Mouse (Mus musculus): Measurements from ENCODE around the gene H2afy2. TPM values are rescaled to one million over a fixed set of nuclear protein-coding genes. Genes with fewer than 3 reads are reported as not detected.
A peak's percentile ranks its signal among the peaks of the same experiment; 100 is the strongest.

H2afy2 gene
- polyA plus RNA-seq, 1 experiment from 2014 or later, result 108 TPM

DNA sequence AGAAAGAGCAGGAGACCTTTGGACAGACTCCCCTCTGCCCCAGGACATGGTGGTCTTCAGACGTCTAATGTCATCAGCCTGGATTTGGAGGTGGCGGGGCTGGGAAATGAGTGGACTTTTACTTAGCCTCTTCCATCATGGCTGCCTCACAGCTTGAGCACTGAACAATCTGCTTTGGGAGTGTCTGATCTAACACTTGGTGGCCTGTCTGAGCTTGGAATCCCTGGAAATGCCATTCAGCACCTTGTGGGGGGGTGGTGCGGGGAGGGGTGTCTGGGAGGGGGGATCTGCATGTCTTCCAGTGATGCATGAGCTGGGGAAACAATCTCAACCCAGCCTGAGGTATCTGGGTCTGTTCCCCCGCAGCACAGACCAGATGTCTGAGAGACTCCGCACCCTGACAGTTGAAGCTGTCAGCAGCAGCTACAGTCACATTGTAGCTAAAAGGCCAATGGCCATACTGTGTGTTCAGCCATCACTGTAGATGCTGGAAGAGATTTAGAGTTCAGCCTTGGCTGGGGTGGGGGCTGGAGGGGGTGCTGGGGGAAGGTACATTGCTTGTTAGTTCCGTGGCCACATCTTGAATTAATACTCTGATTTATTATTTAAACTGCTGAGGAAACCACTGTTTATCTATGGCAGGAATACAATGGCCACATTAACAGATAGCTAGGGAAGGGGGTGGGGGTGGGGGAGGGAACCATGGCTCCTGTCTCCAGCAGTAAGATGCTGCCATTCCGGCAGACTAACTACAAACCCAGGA is 39.2 kb upstream of the H2afy2 start:
- no peaks in the 10 kb centered on the region for H3K27me3 ChIP-seq (replicated peaks)
- H3K4me1 ChIP-seq (replicated peaks), result peaks cover 7% of the 10 kb centered on the region; the same call in 1 of the 2 replicates
- H3K4me3 ChIP-seq (replicated peaks), result no peak overlapping the region
- no peak overlapping the region for H3K27ac ChIP-seq
- 47% methylated on average over 7 of the region's 7 CpGs for WGBS
- no peak overlapping the region for H3K9ac ChIP-seq
- ATAC-seq, result no peak
- H3K9me3 ChIP-seq, result no peaks in the 10 kb centered on the region
- H3K36me3 ChIP-seq, result no peaks in the 10 kb centered on the region
- no peak overlapping the region for H3K4me2 ChIP-seq (replicated peaks)

DNA sequence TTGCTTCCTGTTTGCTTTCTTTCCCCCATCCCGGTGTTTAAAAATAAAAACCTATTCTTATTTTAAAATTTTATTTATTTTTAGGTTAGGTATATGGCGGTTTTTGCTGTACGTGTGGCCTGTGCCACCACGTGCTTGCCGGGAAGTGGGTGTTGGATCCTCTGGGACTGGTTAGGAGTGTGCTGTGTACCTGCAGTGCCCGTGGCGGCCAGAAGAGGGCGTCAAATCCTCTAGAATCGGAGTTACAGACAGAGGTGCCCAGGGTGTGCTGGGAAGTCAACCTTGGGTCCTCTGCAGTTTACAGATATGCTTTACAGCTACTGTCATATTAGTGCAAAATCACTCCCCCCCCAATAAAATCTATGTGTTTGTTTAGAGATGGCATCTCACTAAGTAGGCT is 36.1 kb upstream of the H2afy2 start:
- Histone ChIP-seq H3K36me3 (no peaks in the 10 kb centered on the region), H3K9ac (no peak overlapping the region), H3K4me2 (replicated peaks) (no peak overlapping the region), H3K27ac (no peak overlapping the region), H3K9me3 (no peaks in the 10 kb centered on the region), H3K4me3 (replicated peaks) (no peak overlapping the region), H3K27me3 (replicated peaks) (no peaks in the 10 kb centered on the region), H3K4me1 (replicated peaks) (no peaks in the 10 kb centered on the region)
- no peak for ATAC-seq
- 65% methylated on average over 9 of the region's 9 CpGs for WGBS

DNA sequence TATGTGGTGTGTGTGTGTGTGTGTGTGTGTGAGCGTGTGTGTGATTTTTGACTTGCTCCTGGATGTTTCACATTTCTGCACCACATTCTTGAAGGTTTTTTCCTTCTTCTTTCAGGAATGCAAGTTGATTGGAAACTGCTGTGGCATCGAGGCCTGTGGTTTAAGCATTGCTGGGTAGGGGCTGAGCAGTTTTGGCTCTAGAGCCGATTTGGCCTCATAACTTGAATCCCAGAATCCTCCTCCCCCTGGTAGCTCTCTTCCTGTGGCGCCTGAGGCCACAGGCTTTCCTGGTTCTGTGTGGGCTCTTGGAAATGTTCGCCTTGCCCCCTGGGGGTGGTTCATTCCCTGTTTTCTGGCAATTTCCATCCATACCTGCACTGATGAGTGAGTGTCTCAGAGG is 28.0 kb upstream of the H2afy2 start:
- H3K27me3 ChIP-seq (replicated peaks), result no peaks in the 10 kb centered on the region
- H3K4me2 ChIP-seq (replicated peaks), result no peak overlapping the region
- 58% methylated on average over 5 of the region's 5 CpGs for WGBS
- H3K4me1 ChIP-seq (replicated peaks), result no peaks in the 10 kb centered on the region
- no peaks in the 10 kb centered on the region for H3K36me3 ChIP-seq
- no peak for ATAC-seq
- H3K4me3 ChIP-seq (replicated peaks), result no peak overlapping the region
- H3K9me3 ChIP-seq, result no peaks in the 10 kb centered on the region
- H3K9ac ChIP-seq, result no peak overlapping the region
- no peak overlapping the region for H3K27ac ChIP-seq

DNA sequence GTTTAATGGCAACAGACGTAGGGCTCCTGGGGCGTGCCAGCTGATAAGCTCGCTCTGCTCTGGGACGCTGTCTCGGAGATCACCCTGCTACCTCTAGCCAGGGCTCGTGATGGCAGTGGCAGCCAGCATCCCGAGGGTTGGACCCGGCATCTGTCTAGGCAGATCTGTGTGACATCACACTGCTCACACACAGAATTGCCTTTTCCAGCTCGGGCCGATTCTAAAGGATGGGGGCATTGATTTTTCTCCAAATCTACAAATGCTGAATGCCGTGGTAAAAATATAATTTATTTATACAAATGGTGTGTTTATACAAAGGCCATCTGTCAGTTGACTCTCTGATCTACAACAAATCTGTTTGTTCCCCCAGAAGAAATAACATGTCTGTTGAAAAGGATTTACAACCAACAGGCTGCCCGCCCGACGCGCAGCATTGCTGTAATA is 14.2 kb upstream of the H2afy2 start:
- Histone ChIP-seq H3K27me3 (replicated peaks) (no peaks in the 10 kb centered on the region), H3K36me3 (no peaks in the 10 kb centered on the region), H3K4me2 (replicated peaks) (no peak overlapping the region), H3K27ac (no peak overlapping the region), H3K4me3 (replicated peaks) (no peak overlapping the region), H3K9me3 (no peaks in the 10 kb centered on the region), H3K4me1 (replicated peaks) (0 out of 2 replicates have a peak, but pooled peaks cover 5% of the 10 kb centered on the region), H3K9ac (no peak overlapping the region)
- WGBS, result 44% methylated on average over 15 of the region's 15 CpGs
- ATAC-seq, result no peak

DNA sequence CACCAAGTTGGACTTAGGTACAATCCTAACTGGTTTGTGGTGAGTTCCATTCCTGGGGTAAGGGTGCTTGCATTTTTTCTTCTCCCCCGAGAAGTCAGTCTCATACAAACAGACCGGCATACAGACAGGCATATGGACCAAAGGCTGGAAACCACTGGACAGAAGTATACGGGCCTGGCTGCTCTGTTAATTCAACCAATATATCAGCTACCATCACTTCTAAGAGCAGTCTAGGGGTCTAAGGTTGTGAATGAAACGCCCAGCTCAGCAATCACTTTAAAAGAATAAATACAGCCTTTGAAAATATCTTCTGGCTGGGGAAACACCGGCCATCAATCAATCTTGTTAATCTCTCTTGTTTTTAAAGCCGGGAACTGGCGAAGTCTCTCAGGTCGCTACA is 11.5 kb upstream of the H2afy2 start:
- Histone ChIP-seq H3K27me3 (replicated peaks) (no peaks in the 10 kb centered on the region), H3K9me3 (no peaks in the 10 kb centered on the region), H3K4me2 (replicated peaks) (no peak overlapping the region), H3K4me1 (replicated peaks) (0 out of 2 replicates have a peak, but pooled peaks cover 5% of the 10 kb centered on the region), H3K9ac (no peak overlapping the region), H3K27ac (no peak overlapping the region), H3K4me3 (replicated peaks) (no peak overlapping the region), H3K36me3 (no peaks in the 10 kb centered on the region)
- no peak for ATAC-seq
- 26% methylated on average over 8 of the region's 8 CpGs for WGBS

DNA sequence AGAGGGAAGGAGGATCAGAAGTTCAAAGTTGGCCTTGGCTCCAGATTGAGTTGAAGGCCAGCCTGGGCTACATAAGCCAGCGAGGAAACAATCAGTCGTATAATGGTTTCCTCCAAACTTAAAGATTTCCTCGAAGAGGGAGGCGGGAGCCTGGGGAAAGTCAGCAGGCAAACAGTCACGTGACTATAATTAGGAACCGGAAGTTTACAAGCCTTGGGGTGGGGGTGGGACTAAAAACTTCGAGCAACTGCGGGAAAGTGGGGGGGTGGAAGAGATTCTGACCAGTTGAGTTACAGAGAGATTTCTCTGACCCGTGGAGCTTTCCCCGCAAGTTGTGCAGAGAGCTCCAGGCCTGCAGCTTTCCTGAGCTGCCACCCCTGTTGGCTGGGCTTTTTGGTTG is 11.0 kb upstream of the H2afy2 start:
- Histone ChIP-seq H3K27ac (no peak overlapping the region), H3K9ac (no peak overlapping the region), H3K4me1 (replicated peaks) (0 out of 2 replicates have a peak, but pooled peaks cover 5% of the 10 kb centered on the region), H3K4me3 (replicated peaks) (no peak overlapping the region), H3K27me3 (replicated peaks) (no peaks in the 10 kb centered on the region), H3K36me3 (no peaks in the 10 kb centered on the region), H3K4me2 (replicated peaks) (no peak overlapping the region), H3K9me3 (no peaks in the 10 kb centered on the region)
- no peak for ATAC-seq
- WGBS, result 38% methylated on average over 10 of the region's 10 CpGs

DNA sequence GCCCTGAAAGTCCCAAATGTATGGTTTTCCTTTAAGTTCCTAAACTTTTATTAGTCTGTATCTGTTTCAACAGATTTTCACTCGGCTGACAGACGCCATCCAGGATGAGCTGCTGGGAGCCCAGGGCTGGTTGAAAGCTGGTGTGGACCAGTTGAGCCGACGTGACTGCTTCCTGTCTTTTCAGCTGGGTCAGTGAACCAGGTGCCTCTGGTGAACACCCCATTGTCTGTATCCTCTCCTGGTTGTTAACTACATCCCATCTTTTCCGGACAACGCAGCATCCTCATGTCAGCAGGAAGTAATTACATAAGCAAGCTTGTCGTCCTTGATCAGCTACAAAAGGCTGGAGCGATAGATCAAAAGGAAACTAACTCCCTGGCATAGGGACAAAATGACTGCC is 9.1 kb upstream of the H2afy2 start:
- no peak for ATAC-seq
- H3K27me3 ChIP-seq (replicated peaks), result no peaks in the 10 kb centered on the region
- WGBS, result 46% methylated on average over 8 of the region's 8 CpGs

DNA sequence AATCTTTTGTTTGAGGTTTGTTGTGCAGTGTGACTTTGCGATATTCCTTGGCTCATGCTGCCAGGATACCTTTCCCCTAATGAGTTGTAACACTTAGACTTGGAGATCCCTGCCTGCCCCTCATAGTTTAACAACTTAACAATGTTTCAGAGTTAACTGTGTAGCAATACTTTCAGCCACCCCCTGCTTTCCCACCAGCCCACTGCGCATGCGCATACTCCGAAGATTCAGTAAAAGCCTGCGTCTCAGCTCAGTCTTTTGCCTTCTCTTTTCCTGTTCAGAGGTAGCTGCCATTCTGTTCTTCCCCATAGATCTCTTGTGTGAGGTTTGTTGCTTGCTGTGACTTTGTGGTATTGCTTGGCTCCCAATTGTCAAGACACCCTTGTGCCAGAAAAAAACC is 4.6 kb upstream of the H2afy2 start:
- no peak overlapping the region for H3K4me2 ChIP-seq (replicated peaks)
- peaks cover 3% of the 10 kb centered on the region; the same call in 1 of the 2 replicates for H3K4me1 ChIP-seq (replicated peaks)
- no peak overlapping the region for H3K27ac ChIP-seq
- H3K27me3 ChIP-seq (replicated peaks), result no peaks in the 10 kb centered on the region
- H3K4me3 ChIP-seq (replicated peaks), result no peak overlapping the region
- no peak for ATAC-seq
- WGBS, result 97% methylated on average over 5 of the region's 5 CpGs
- no peak overlapping the region for H3K9ac ChIP-seq
- H3K36me3 ChIP-seq, result no peaks in the 10 kb centered on the region
- H3K9me3 ChIP-seq, result no peaks in the 10 kb centered on the region

More for the DNA sequence above, 9.1 kb upstream of the H2afy2 start:
- Histone ChIP-seq H3K27ac (no peak overlapping the region), H3K4me2 (replicated peaks) (no peak overlapping the region), H3K9me3 (no peaks in the 10 kb centered on the region), H3K4me1 (replicated peaks) (0 out of 2 replicates have a peak, but pooled peaks cover 5% of the 10 kb centered on the region), H3K4me3 (replicated peaks) (no peak overlapping the region), H3K9ac (no peak overlapping the region), H3K36me3 (no peaks in the 10 kb centered on the region)

DNA sequence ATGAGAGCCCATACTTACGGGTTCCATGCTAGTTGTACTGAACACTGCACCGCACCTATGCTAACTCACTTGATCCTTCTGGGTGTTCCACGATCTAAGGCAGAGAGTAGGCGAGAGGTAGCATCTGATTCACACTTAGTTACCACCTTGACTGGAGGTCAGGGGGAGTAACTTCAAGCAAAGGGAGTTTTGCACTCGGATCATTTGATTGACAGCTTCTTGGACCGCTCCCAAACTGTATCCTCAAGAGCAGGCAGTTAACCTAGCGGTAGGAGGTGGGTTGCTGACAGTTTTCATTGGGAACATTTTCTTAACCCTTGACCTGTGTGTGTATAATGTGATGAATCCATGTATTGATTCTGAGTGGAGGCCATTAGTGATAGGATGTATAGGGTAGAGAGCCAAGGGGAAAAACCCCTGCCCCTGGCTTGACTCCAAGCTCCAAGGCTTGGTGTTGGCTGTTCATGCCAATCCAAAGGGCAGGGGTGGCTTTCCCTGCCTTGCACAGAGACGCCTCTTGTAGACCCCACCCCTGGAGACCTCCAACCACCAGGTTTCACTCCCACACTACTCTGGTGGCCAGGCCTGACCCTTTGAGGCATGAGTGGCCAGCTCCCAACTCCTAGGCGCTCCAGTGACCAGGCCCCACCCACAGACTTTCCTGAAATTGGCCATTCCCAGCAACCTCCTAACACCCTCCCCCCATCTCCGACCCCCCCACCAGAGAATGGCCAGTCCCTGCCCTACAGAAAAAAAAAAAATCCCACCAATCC is 3.8 kb upstream of the H2afy2 start:
- H3K9ac ChIP-seq, result no peak overlapping the region
- peaks cover 4% of the 10 kb centered on the region; the same call in 1 of the 2 replicates for H3K4me1 ChIP-seq (replicated peaks)
- no peak overlapping the region for H3K4me3 ChIP-seq (replicated peaks)
- no peaks in the 10 kb centered on the region for H3K36me3 ChIP-seq
- 80% methylated on average over 10 of the region's 10 CpGs for WGBS
- H3K27ac ChIP-seq, result no peak overlapping the region
- no peaks in the 10 kb centered on the region for H3K27me3 ChIP-seq (replicated peaks)
- ATAC-seq, result no peak
- H3K9me3 ChIP-seq, result no peaks in the 10 kb centered on the region
- H3K4me2 ChIP-seq (replicated peaks), result no peak overlapping the region

DNA sequence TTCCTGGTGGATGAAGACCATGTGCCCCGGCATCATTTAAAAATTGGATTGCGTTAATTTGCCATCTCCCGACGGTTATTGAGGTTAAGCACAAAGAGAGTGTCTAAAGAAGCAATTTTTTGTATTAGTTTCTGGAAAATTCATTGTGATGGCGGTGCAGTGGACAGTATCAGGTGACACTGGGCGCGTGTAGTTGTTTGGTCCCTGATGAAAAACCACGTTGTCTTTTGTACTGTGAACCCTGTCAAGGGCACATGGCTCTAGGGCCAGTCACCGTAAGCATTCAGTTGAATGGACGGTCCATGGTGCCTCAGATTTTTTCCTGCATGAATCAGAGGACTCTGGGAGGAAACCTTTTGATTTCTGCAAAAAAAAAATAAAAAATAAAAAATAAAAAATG is 467 bp upstream of the H2afy2 start:
- H3K4me3 ChIP-seq (replicated peaks), result peak overlapping the region; percentile 91
- peak overlapping the region; percentile 85 for H3K4me2 ChIP-seq (replicated peaks)
- no peaks in the 10 kb centered on the region for H3K9me3 ChIP-seq
- no peaks in the 10 kb centered on the region for H3K27me3 ChIP-seq (replicated peaks)
- 28% methylated on average over 10 of the region's 10 CpGs for WGBS
- H3K4me1 ChIP-seq (replicated peaks), result peaks cover 16% of the 10 kb centered on the region
- peak overlapping the region; percentile 95 for H3K9ac ChIP-seq
- ATAC-seq, result no peak
- peak overlapping the region; percentile 93; the same call in 1 of the 2 replicates for H3K27ac ChIP-seq
- no peaks in the 10 kb centered on the region for H3K36me3 ChIP-seq

DNA sequence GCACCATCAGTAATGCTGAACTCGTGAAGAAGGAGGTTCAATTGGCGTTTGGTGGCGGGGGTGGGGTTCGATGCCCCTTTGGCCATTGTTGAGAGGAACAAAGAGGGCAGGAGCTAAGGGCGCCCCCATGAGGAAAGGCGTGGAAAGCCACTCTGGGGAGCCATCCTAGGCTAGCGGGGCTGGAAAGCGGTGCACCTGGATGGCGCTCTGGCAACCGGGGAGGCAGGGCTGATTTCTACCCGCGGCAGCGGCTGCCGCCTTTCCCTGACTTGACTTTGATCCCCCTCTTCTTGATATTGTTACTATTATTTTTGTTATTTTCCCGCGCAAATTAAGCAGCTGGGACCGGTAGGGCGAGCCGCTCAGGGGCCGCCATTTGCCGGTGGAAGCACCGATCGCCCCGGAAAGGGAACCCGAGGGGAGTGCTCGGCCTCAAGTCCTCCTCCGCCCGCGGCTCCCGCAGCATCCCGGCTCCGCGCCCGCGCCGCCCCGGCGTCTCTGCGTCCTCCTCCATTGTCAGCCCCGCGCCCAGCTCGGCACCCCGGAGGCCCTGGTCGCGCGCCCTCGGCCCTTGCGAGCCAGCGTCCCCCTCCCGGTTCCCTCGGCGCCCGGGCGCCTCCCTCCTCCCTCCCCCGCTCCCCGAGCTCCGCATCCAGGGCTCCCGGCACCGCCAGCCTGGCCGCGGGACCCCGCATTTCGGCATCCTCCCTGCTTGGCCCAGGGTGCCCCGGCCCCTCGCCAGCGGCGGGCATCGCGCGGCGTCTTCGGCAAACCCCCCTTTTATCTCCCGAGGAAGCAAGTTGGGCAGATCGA is 942 bp downstream of the H2afy2 start:
- WGBS, result under 1% methylated on average over 72 of the region's 74 CpGs
- Histone ChIP-seq H3K9ac (peak overlapping the region; percentile 95), H3K36me3 (no peaks in the 10 kb centered on the region), H3K27ac (peak overlapping the region; percentile 93), H3K9me3 (no peaks in the 10 kb centered on the region), H3K4me1 (replicated peaks) (peaks cover 16% of the 10 kb centered on the region), H3K27me3 (replicated peaks) (no peaks in the 10 kb centered on the region), H3K4me2 (replicated peaks) (peak overlapping the region; percentile 85), H3K4me3 (replicated peaks) (peak overlapping the region; percentile 91)
- ATAC-seq, result peak; percentile 70
